Mouse (Mus musculus): ENCODE data around the gene Gm2174. TPM values are rescaled to one million over a fixed set of nuclear protein-coding genes. Genes with fewer than 3 reads are reported as not detected.

Gene Gm2174
- polyA plus RNA-seq, 2 experiments from 2014 or later = 2.2 to 15.6 TPM

Other genes starting within 250 kb of the Gm2174 start
- not detected for gene Gm773, start 235.1 kb upstream of the Gm2174 start, polyA plus RNA-seq (2017; shearing (Covaris generic))
- gene Zfp449, start 101.6 kb upstream of the Gm2174 start, polyA plus RNA-seq (2017; shearing (Covaris generic)) = under 1 TPM; 0.12 to 0.84 TPM
- gene Smim10l2a, start 73.4 kb upstream of the Gm2174 start, polyA plus RNA-seq (2017; shearing (Covaris generic)) = 1 to 10 TPM; 2.6 to 3.7 TPM
- gene Ints6l, start 6.9 kb downstream of the Gm2174 start, polyA plus RNA-seq (2017; shearing (Covaris generic)) = 10 to 100 TPM; 23.4 to 26.6 TPM
- not detected for gene Gm10477, start 76.8 kb downstream of the Gm2174 start, polyA plus RNA-seq (2017; shearing (Covaris generic))
- gene Gm648, start 101.6 kb downstream of the Gm2174 start, polyA plus RNA-seq (2017; shearing (Covaris generic)) = not detected
- 1 to 10 TPM; 6.7 to 7.6 TPM for gene Mmgt1, start 150.1 kb downstream of the Gm2174 start, polyA plus RNA-seq (2017; shearing (Covaris generic))
- 1 to 10 TPM; 8.3 to 8.9 TPM for gene Slc9a6, start 161.8 kb downstream of the Gm2174 start, polyA plus RNA-seq (2017; shearing (Covaris generic))